Mouse (Mus musculus): ENCODE data around the gene Atg7.

The Atg7 gene

GRCm38 (mm10) chr6:114894548-114895106 lies 251.7 kb downstream of the Atg7 start:
- no peak for DNase-seq (ENCODE audit: extremely low read depth, insufficient read length, low spot score)

- no peak for DNase-seq (ENCODE audit: extremely low read depth, insufficient read length, low spot score)
These were observed 252.3 kb downstream of the Atg7 start for GRCm38 (mm10) chr6:114895191-114895590.

- no peak for DNase-seq (ENCODE audit: extremely low read depth, insufficient read length, low spot score)
These were observed 253.4 kb downstream of the Atg7 start for GRCm38 (mm10) chr6:114896281-114896680.

- DNase-seq (ENCODE audit: extremely low read depth, insufficient read length, low spot score), result no peak
These were observed 256.1 kb downstream of the Atg7 start for GRCm38 (mm10) chr6:114898949-114899348.

- no peak for DNase-seq (ENCODE audit: extremely low read depth, insufficient read length, low spot score)
These were observed 256.8 kb downstream of the Atg7 start for GRCm38 (mm10) chr6:114899652-114900051.

GRCm38 (mm10) chr6:114900194-114900593 lies 257.3 kb downstream of the Atg7 start:
- DNase-seq (ENCODE audit: extremely low read depth, insufficient read length, low spot score), result no peak

- DNase-seq (ENCODE audit: extremely low read depth, insufficient read length, low spot score), result no peak
These were observed 258.5 kb downstream of the Atg7 start for GRCm38 (mm10) chr6:114901321-114901824.

- DNase-seq (ENCODE audit: extremely low read depth, insufficient read length, low spot score), result no peak
These were observed 259.0 kb downstream of the Atg7 start for GRCm38 (mm10) chr6:114901921-114902320.

- no peak for DNase-seq (ENCODE audit: extremely low read depth, insufficient read length, low spot score)
These were observed 261.3 kb downstream of the Atg7 start for GRCm38 (mm10) chr6:114904233-114904632.

GRCm38 (mm10) chr6:114904818-114905217 lies 261.9 kb downstream of the Atg7 start:
- DNase-seq (ENCODE audit: extremely low read depth, insufficient read length, low spot score), result no peak

GRCm38 (mm10) chr6:114905253-114906028 lies 262.5 kb downstream of the Atg7 start:
- DNase-seq (ENCODE audit: extremely low read depth, insufficient read length, low spot score), result no peak

GRCm38 (mm10) chr6:114906209-114906608 lies 263.3 kb downstream of the Atg7 start:
- no peak for DNase-seq (ENCODE audit: extremely low read depth, insufficient read length, low spot score)

GRCm38 (mm10) chr6:114907459-114907858 lies 264.6 kb downstream of the Atg7 start:
- no peak for DNase-seq (ENCODE audit: extremely low read depth, insufficient read length, low spot score)

GRCm38 (mm10) chr6:114909801-114910200 lies 266.9 kb downstream of the Atg7 start:
- DNase-seq (ENCODE audit: extremely low read depth, insufficient read length, low spot score), result no peak
